Mouse (Mus musculus): ENCODE data around the gene Stox1.

Gene Stox1

DNA sequence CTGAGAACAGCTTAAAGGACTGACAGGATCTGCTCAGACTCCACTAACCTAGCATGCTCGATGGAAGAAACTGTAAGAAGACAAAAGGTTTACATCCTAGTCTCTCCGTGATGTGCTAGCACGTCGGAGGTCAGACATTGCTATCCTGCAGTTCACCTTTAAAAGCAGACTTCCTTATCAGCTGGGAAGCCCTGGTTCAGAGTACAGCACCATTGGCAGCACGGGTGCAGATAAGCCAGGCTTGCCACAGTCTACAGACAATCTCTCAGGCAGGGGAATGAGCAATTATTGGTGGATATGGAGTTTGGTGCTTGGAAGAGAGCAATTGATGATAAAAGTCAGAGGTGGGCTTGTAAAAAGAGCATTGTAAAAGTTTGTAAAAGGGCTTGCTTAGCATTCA lies 57.9 kb downstream of the Stox1 start:
- CTCF ChIA-PET: no interaction called here

DNA sequence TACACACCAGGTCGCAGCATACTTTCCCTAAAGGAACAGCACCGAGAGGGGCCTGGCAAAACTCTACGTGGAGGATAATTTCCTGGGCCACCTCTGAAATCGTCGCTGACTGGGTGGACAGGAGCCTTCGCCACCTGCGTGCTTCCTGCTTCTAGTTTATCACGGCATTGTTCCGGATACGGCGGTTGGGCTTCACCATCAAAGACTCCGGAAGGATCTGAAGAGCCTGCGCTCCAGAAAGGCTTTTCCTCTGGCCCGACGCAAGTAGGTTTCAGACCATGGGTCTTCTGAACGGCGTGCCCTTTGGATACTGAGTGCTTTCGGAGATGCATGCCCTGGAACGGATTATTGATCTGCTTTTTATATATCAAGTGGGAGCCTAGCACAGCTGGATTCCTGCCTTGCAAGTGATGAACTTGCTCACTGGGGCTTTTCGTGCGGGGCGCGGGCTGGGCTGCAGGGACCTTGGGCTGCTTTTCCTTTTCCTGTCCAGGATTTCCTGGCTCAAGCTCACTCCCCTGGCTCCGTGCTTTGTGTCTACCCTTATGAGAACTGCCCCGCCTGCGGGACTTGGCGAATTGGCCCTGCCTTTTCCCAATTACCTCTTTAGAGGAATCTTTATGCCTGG lies 60.9 kb downstream of the Stox1 start:
- CTCF ChIA-PET: interaction anchor here (1.4 kb wide), 1 partner anchor 13 kb away, joined by 3 read pairs; no protein-coding TSS in a partner anchor

DNA sequence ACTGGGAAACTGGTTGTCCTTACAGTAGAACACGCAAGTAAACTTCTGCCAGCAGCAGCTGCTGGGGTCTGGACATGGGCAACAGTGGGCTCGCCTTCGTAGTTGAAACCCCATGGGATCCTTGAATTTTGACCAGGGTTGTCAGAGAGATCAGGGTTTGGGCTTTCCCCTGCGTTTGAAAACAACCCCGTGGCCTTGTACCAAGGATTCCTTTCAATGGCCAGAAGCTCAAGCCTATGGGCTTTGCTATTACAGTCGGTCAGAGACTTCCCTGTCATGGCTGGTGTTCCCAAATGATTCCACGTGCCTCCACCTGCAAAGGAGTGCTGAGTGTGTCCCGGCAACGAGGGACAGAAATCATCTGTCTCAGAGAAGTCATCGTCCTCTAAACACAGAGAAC lies 61.8 kb downstream of the Stox1 start:
- CTCF ChIA-PET: no interaction called here

DNA sequence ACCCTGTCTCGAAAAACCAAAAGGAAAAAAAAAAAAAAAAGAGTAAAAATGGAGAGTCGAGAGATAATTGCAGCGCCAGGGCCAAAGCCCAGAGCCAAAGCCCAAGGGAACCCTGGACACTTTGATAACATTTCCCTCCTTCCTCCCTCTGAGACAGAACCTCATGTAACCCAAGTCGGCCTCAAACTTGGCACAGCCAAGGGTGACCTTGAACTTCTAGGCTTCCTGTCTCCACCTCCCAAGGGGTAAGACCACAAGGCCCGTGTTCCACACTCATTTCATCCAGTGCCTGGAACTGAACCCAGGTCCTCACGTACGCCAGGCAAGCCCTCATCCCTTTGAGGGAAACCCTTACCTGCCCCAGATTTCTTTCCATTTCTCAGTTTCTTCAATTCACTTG lies 69.2 kb downstream of the Stox1 start:
- CTCF ChIA-PET: no interaction called here

DNA sequence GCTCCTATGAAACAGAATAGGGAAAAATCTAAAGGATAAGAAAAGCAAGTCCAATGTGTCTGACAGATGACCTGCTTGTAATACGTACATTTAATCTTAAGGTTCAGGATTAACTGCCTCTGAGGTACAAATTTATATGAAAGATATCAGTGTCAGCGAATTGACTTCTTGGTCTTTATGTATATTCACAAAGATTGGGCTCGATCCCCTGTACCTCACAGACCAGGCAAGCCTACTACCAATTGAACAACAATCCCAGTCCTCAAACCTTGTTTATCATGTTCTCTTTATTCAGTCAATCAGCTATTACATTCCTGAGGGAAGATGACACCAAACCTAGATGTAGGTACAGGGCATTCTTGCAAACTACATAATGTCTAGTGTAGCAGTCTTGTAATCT lies 74.0 kb downstream of the Stox1 start:
- CTCF ChIA-PET: interaction anchor here (0.6 to 1.5 kb wide), 2 partner anchors 14 to 318 kb away, joined by 3 to 20 read pairs; no protein-coding TSS in a partner anchor

DNA sequence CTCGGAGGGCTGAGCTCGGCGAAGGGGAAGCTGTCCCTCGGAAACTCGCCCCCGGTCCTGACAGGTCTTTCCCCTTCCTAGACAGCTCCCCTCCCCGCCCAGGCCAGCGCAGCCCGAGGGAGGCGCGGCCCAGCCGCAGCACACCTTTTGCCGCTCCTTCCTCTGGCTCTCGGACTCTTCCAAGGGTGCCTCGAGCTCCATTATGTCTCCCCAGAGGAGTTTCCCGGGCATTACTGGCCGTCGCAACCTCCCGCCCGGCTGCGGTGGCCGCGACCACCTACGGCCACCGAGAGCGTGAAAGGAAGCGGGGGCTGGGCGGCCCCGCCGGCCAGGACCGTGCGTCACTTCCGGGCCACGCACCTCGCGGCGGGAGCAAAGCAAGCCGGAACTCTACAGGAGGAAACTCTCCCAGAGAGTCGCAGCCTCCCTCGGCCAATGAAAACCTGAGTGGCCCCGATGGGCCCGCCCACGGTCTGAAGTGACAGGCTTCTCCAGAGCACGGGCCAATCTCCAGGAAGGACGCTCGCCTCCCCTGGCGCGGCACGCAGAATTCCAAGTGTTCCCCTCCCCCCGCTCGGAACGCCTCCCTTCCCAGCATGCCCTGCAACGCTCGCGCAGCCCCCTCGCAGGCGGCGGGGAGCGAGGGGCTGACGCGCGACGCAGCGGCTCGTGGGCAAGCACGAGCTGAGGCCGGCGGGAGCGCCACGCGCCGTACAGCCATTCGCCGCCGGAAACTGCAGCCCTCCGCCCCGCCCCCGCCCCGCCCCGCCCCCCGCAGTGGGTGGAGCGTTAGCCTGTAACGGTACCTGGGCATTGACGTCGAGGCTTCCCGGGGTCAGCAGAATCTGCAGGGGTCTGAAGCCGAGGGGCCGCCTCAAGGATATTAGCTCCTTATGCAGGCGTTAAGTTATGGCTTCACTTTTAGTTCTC lies 74.8 kb downstream of the Stox1 start, which contains the start of gene Ddx50:
Gene Ddx50 (minus strand): TSS at position 338 of the 930 bp plus-strand sequence.
- CTCF ChIA-PET: interaction anchor here (0.6 to 1.5 kb wide), 2 partner anchors 15 to 702 kb away, joined by 3 to 5 read pairs; no protein-coding TSS in a partner anchor

DNA sequence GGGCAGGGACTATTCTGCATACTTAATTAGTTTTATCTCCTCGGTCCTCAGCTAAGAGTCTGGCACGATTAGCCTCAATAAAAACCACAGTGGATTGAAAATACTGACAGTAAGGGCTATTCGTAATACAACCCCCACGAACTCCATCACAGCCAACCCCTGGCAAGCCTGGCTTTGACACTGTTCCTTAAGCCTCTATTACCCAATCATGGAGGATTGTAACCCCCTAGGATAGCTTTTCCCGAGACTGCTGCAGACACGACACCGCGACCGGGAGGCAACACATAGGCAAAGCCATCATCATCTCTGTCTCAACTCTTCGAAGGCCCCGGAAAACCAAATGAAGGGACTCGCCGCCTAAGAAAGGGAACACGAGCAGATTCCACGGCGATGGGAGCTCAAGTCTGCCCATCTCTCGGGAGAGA lies 75.6 kb downstream of the Stox1 start:
- CTCF ChIA-PET: no interaction called here
